Mouse (Mus musculus) forebrain, embryonic 12.5 days (tissue): ENCODE results near the gene Lef1. TPM values are rescaled to one million over a fixed set of nuclear protein-coding genes. Genes with fewer than 3 reads are reported as not detected.

Source experiments
- ATAC-seq: fragments of 200-750 bp; cut with Nextera tagmentation; 2 replicates; pipeline ENCODE4 v1.8.0; 2017; ENCODE audit warnings: moderate TSS enrichment; ENCODE audit not compliant: low FRiP score
- H3K27ac ChIP-seq: fragments of 300-500 bp; sonication (generic); 2 replicates; pipeline ENCODE4 v1.5.1; 2016; ENCODE audit warnings: mild to moderate bottlenecking
- H3K27me3 ChIP-seq: fragments of 300-500 bp; sonication (generic); 2 replicates; pipeline ENCODE4 v1.6.1; 2016; ENCODE audit warnings: mild to moderate bottlenecking
- H3K36me3 ChIP-seq: fragments of 300-500 bp; sonication (generic); replicated peaks from 2 replicates; pipeline ENCODE4 v1.6.1; 2016; ENCODE audit warnings: mild to moderate bottlenecking
- H3K4me1 ChIP-seq: fragments of 300-500 bp; sonication (generic); 2 replicates; pipeline ENCODE4 v1.6.1; 2016
- H3K4me2 ChIP-seq: fragments of 300-500 bp; sonication (generic); 2 replicates; pipeline ENCODE4 v1.6.1; 2016; ENCODE audit warnings: mild to moderate bottlenecking, moderate library complexity
- H3K4me3 ChIP-seq: fragments of 300-500 bp; sonication (generic); replicated peaks from 2 replicates; pipeline ENCODE4 v1.5.1; 2016; ENCODE audit warnings: mild to moderate bottlenecking
- H3K9ac ChIP-seq: fragments of 300-500 bp; sonication (generic); 2 replicates; pipeline ENCODE4 v1.6.1; 2016; ENCODE audit warnings: mild to moderate bottlenecking
- H3K9me3 ChIP-seq: fragments of 300-500 bp; sonication (generic); 2 replicates; pipeline ENCODE4 v1.6.1; 2016
- WGBS: fragments of 180-500 bp; shearing (Covaris S2); methylation state at CpG from one replicate; pipeline ENCODE4 v1.1.7; 2016; 5-methylcytosine and 5-hydroxymethylcytosine counted together
- polyA plus RNA-seq: library from polyadenylated mRNA; unstranded; fragments of >200 nt; fragmentation: Nextera tagmentation; extraction: Ambion mirVana; gene quantifications from 2 replicates; pipeline ENCODE4 v1.2.1, GENCODE M21; 2016

Lef1 gene
- polyA plus RNA-seq, 1 experiment from 2014 or later = 55.1 TPM

DNA sequence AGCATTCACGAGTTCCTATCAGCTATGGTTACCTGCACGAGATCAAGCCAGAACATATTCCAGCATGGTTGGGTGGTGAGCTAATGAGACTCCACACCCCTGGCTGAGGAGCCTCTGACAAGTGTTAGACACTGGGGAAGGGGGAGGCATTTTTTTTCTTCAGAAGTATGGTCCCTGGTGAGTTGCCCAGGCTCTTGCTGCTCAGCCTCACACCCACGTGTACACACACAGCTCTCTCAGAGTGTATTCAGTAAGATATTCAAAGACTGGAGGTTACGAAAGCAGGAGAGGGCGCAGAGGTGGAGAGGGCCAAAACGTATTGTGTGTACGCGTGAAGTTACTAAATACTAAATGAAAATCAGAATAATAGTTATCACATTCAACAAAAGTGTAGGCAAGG lies 155.2 kb downstream of the Lef1 start:
- H3K4me3 ChIP-seq = no peak overlapping the region
- H3K9me3 ChIP-seq = no peaks in the 10 kb centered on the region
- H3K27ac ChIP-seq = no peak overlapping the region
- peaks cover 9% of the 10 kb centered on the region; the same call in 1 of the 2 replicates for H3K36me3 ChIP-seq
- no peaks in the 10 kb centered on the region for H3K27me3 ChIP-seq
- H3K4me2 ChIP-seq = no peak overlapping the region
- no peak overlapping the region for H3K9ac ChIP-seq
- peaks cover 5% of the 10 kb centered on the region for H3K4me1 ChIP-seq
- WGBS = 92% methylated on average over 8 of the region's 8 CpGs
- no peak for ATAC-seq

DNA sequence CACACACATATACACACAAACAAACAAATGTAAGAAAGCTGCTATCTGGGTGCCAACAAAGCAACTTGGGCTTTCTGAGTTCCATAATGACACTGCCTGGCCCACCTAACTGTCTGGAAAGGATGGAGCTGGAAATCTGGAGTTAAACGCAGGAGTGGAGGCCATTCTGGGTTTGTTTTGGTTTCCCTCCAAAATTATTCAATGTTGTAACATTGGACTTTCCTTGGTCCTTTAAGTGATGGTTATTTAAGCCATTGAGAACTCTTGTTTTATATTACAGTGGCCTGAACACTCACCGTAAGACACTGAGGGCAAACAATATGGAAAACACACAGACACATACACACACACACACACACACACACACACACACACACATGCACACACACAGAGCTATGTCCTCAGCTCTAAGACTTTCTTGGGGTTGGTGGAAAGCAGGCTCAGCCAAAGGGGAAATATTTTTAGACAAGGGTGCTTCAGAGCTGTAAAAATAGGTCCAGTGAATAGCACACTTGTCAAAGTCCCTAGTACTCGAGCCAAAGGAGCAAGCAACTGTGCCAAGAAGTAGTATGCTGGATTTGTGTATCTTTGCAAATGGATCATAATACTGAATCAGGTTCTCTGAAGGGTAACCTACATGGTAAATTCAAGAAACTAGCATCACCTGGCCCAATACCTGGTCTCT lies 156.2 kb downstream of the Lef1 start:
- no peak for ATAC-seq
- H3K36me3 ChIP-seq = peaks cover 9% of the 10 kb centered on the region; the same call in 1 of the 2 replicates
- H3K9me3 ChIP-seq = no peaks in the 10 kb centered on the region
- no peak overlapping the region for H3K9ac ChIP-seq
- H3K27me3 ChIP-seq = no peaks in the 10 kb centered on the region
- H3K4me3 ChIP-seq = no peak overlapping the region
- H3K27ac ChIP-seq = no peak overlapping the region
- 90% methylated on average over 3 of the region's 3 CpGs for WGBS
- H3K4me1 ChIP-seq = peaks cover 15% of the 10 kb centered on the region
- no peak overlapping the region for H3K4me2 ChIP-seq

DNA sequence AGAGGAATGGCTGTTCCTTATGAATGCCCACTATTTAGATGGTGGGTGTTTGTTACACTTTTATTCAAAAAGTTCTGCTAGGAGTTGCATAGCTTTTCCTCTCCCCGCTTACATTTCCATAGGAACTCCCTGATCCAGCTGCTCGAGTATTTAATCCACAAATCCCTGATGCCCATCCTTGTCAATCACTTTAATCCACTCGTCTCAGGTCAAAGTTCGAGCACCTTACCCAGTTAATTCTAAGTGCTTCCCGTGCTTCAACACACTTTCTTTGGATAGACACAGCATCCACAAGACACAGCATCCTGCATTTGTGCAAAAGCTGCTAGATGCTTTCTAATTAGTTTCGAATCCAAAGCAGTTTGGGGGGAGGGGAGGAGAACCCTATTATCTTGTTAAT lies 160.1 kb downstream of the Lef1 start:
- Histone ChIP-seq H3K36me3 (no peaks in the 10 kb centered on the region), H3K4me3 (no peak overlapping the region), H3K27ac (no peak overlapping the region), H3K9ac (no peak overlapping the region), H3K4me2 (peak overlapping the region; percentile 87), H3K9me3 (no peaks in the 10 kb centered on the region), H3K27me3 (no peaks in the 10 kb centered on the region), H3K4me1 (peaks cover 17% of the 10 kb centered on the region)
- WGBS = 15% methylated on average over 6 of the region's 6 CpGs
- ATAC-seq = no peak

DNA sequence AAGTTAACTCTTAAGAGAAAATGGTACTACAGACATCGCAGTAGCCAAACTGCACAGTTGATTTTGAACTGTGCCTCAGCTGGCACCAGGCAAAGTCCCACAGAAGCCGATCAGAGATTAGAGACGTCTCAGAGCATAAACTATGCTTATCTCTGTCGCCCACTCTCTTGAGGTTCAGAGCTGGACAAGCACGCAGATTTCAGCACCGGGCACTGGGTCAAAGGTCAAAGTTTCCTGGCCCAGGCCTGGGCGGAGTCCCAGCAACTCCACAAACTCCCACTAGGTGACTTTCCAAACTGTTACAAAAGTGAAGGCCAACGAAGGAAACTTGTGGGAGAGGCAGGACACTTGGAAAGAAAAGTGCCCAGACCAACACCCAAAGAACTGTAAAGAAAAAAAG lies 160.9 kb downstream of the Lef1 start:
- Histone ChIP-seq H3K4me2 (peak overlapping the region; percentile 87), H3K27me3 (no peaks in the 10 kb centered on the region), H3K4me1 (peaks cover 17% of the 10 kb centered on the region), H3K9me3 (no peaks in the 10 kb centered on the region), H3K4me3 (peak overlapping the region; percentile 65), H3K36me3 (no peaks in the 10 kb centered on the region), H3K9ac (peak overlapping the region; percentile 71), H3K27ac (no peak overlapping the region)
- peak; percentile 31; the same call in 1 of the 2 replicates for ATAC-seq
- WGBS = 8% methylated on average over 8 of the region's 8 CpGs

DNA sequence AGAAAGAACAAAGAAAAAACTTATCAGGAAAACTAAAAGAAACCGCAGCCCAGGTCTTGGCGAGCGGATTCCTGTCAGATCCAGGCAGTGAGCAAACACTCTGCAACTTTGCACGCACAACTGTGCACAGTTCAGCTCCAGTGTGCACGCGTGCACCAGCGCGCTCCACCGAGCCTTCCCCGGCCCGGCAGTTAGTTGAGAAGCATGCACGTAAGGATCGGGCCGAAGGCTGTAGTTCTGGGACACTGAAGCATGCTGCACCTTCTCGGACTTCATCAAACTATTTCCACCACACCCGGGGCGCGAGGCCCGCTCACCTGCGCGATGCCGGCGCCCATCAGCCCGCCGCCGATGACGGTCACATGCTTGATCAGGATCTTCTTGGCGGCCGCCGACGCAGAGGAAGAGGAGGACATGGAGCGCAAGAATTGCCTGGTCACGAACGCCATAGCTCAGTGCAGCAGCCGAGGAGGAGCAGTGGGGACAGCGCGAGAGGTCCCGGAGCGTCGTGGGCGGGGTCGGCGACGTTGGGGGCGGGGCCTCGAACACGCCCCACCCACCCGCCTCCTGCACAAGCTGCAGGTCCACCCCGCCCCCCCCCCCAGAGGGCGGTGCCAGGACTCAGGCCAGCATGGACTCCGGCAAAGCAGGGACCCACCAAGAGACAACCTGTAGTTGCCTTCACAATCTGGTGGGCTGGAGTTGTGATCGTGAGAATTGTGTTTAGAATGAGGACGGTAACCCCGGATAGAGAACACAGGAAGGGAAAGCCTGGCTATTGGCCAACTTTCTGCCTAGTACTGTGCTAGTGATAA lies 161.5 kb downstream of the Lef1 start, which contains the start of gene Hadh:
TSS of gene Hadh (minus strand) at position 543 of the 815 bp plus-strand sequence.
- H3K27me3 ChIP-seq = no peaks in the 10 kb centered on the region
- peak within 1 kb of the TSS; percentile 39; the same call in 1 of the 2 replicates for H3K27ac ChIP-seq
- ATAC-seq = peak; percentile 94
- WGBS = under 1% methylated on average over 53 of the region's 54 CpGs
- peak within 1 kb of the TSS; percentile 65 for H3K4me3 ChIP-seq
- peak within 1 kb of the TSS; percentile 71 for H3K9ac ChIP-seq
- peaks cover 17% of the 10 kb centered on the region for H3K4me1 ChIP-seq
- H3K4me2 ChIP-seq = peak within 1 kb of the TSS; percentile 87
- H3K36me3 ChIP-seq = no peaks in the 10 kb centered on the region
- H3K9me3 ChIP-seq = no peaks in the 10 kb centered on the region

DNA sequence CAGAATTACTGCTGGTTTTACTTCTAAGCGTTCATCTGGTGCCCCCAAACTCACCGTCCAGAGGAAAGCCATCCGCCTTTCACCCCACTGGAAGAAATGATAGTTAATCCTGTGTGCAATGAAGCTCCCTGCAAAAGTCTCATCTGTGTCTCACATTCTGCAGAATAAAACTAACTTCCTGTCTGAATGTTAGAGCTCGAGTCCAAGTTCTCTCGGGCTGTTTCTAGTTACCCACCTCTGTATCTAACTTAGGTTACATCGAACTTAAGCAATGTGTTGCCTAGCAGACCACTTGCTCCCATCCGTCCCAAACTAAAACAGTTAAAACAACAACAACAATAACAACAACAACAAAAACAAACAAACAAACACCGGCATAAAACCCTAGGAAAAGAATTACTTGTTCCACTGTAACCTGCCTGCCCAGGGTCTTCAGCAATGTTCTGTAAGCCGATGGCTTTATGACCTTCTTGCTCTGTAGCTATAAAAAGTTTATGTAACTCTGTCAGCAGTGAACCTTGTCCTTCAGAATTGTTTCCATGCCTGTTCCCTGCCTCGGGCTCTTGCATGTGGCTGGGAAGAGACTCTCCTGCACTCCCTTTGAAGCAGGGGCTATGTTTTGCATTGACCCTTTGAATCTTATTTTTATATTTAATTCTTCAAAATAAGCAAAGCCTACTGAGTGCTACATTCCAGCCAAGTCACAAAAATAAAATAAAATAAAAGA lies 162.3 kb downstream of the Lef1 start:
- peak overlapping the region; percentile 87 for H3K4me2 ChIP-seq
- peak overlapping the region; percentile 65 for H3K4me3 ChIP-seq
- H3K9me3 ChIP-seq = no peaks in the 10 kb centered on the region
- no peaks in the 10 kb centered on the region for H3K36me3 ChIP-seq
- H3K27ac ChIP-seq = no peak overlapping the region
- peak overlapping the region; percentile 71 for H3K9ac ChIP-seq
- no peak; the same call in 1 of the 2 replicates for ATAC-seq
- WGBS = 66% methylated on average over 10 of the region's 10 CpGs
- H3K4me1 ChIP-seq = peaks cover 17% of the 10 kb centered on the region
- no peaks in the 10 kb centered on the region for H3K27me3 ChIP-seq

Other genes starting within 250 kb of the Lef1 start
- gene Hadh, start 161.6 kb downstream of the Lef1 start, polyA plus RNA-seq = 46.6 and 55.3 TPM in 2 replicates
- 2.1 and 3.2 TPM in 2 replicates for gene Cyp2u1, start 192.8 kb downstream of the Lef1 start, polyA plus RNA-seq